Mouse (Mus musculus) midbrain, embryonic 13.5 days (tissue): ENCODE results near the gene Otog. TPM values are rescaled to one million over a fixed set of nuclear protein-coding genes. Genes with fewer than 3 reads are reported as not detected.

ENCODE experiments used
- ATAC-seq: fragments of 200-750 bp; cut with Nextera tagmentation; 2 replicates; pipeline ENCODE4 v1.8.0; 2017; ENCODE audit warnings: mild to moderate bottlenecking, moderate TSS enrichment, moderate library complexity
- H3K27ac ChIP-seq: fragments of 300-500 bp; sonication (generic); 2 replicates; pipeline ENCODE4 v1.5.1; 2015; ENCODE audit warnings: inconsistent platforms, mild to moderate bottlenecking, moderate library complexity
- H3K27me3 ChIP-seq: fragments of 300-500 bp; sonication (generic); 2 replicates; pipeline ENCODE4 v1.6.1; 2015; ENCODE audit warnings: mild to moderate bottlenecking, inconsistent platforms
- H3K36me3 ChIP-seq: fragments of 300-500 bp; sonication (generic); 2 replicates; pipeline ENCODE4 v1.6.1; 2015; ENCODE audit warnings: mild to moderate bottlenecking, inconsistent platforms
- H3K4me1 ChIP-seq: fragments of 300-500 bp; sonication (generic); replicated peaks from 2 replicates; pipeline ENCODE4 v1.6.1; 2015; ENCODE audit warnings: inconsistent platforms
- H3K4me2 ChIP-seq: fragments of 300-500 bp; sonication (generic); replicated peaks from 2 replicates; pipeline ENCODE4 v1.6.1; 2015; ENCODE audit warnings: moderate library complexity, mild to moderate bottlenecking, inconsistent platforms
- H3K4me3 ChIP-seq: fragments of 300-500 bp; sonication (generic); replicated peaks from 2 replicates; pipeline ENCODE4 v1.5.1; 2015; ENCODE audit warnings: mild to moderate bottlenecking, inconsistent platforms
- H3K9ac ChIP-seq: fragments of 300-500 bp; sonication (generic); replicated peaks from 2 replicates; pipeline ENCODE4 v1.6.1; 2015; ENCODE audit warnings: mild to moderate bottlenecking, inconsistent platforms
- H3K9me3 ChIP-seq: fragments of 300-500 bp; sonication (generic); 2 replicates; pipeline ENCODE4 v1.6.1; 2016; ENCODE audit warnings: mild to moderate bottlenecking, inconsistent platforms
- WGBS: fragments of 180-500 bp; shearing (Covaris S2); methylation state at CpG from one replicate; pipeline ENCODE4 v1.1.7; 2015; 5-methylcytosine and 5-hydroxymethylcytosine counted together
- polyA plus RNA-seq: library from polyadenylated mRNA; unstranded; fragments of >200 nt; fragmentation: Nextera tagmentation; extraction: Ambion mirVana; gene quantifications from 2 replicates; pipeline ENCODE4 v1.2.1, GENCODE M21; 2015

Otog gene
- polyA plus RNA-seq, 1 experiment from 2014 or later: 0.09 TPM

DNA sequence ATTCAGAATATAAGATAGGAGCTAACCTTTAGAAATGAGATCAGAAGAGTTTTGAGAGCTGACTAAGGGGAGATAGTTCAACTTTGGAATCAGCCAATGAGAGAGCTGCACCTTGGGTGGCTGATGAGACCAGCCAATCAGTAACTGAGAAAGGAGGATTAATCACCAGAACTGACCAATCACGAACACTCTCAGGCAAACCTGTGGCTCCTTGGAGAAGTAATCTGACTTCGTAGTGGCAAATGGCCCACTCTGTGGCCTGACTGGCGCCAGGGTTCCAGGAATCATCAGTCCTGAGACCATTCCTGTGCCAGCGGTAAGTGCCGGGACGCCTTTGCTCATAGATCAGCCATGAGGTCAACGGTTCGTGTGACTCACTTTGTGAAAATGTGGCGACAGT lies 96.6 kb downstream of the Otog start:
- H3K4me2 ChIP-seq: no peak overlapping the region
- no peaks in the 10 kb centered on the region for H3K27me3 ChIP-seq
- no peak overlapping the region for H3K9ac ChIP-seq
- H3K36me3 ChIP-seq: no peaks in the 10 kb centered on the region
- H3K9me3 ChIP-seq: no peaks in the 10 kb centered on the region
- no peak for ATAC-seq
- H3K27ac ChIP-seq: no peak overlapping the region
- no peak overlapping the region for H3K4me3 ChIP-seq
- H3K4me1 ChIP-seq: no peaks in the 10 kb centered on the region
- 93% methylated on average over 9 of the region's 9 CpGs for WGBS

- Histone ChIP-seq H3K4me1 (no peaks in the 10 kb centered on the region), H3K27me3 (no peaks in the 10 kb centered on the region), H3K4me3 (no peak overlapping the region), H3K9ac (no peak overlapping the region), H3K9me3 (no peaks in the 10 kb centered on the region), H3K36me3 (no peaks in the 10 kb centered on the region), H3K27ac (no peak overlapping the region), H3K4me2 (no peak overlapping the region)
- no peak for ATAC-seq
- 64% methylated on average over 3 of the region's 3 CpGs for WGBS
Observed at GRCm38 (mm10) chr7:46339818-46340217, 99.0 kb downstream of the Otog start.

DNA sequence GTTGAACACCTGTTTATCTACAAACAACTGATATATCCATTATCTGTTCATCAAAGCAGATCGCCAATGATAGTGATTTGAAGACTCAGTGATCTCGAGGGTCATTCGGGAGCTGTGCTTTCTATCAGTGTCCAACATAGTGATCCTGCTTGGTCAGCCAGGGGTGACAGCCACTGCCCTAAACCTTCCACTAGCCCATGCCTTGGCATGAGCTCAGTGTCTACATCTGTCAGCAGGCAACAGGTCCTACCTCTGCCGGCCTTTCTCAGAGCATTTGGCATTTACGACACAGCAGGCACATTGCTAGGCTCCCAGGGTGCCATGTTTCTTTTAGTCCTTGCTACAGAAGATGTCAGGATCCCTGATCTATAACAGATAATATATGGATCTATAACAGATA lies 99.5 kb downstream of the Otog start:
- Histone ChIP-seq H3K36me3 (no peaks in the 10 kb centered on the region), H3K27ac (no peak overlapping the region), H3K9me3 (no peaks in the 10 kb centered on the region), H3K9ac (no peak overlapping the region), H3K4me3 (no peak overlapping the region), H3K4me1 (no peaks in the 10 kb centered on the region), H3K4me2 (no peak overlapping the region), H3K27me3 (no peaks in the 10 kb centered on the region)
- 89% methylated on average over 5 of the region's 5 CpGs for WGBS
- ATAC-seq: no peak

DNA sequence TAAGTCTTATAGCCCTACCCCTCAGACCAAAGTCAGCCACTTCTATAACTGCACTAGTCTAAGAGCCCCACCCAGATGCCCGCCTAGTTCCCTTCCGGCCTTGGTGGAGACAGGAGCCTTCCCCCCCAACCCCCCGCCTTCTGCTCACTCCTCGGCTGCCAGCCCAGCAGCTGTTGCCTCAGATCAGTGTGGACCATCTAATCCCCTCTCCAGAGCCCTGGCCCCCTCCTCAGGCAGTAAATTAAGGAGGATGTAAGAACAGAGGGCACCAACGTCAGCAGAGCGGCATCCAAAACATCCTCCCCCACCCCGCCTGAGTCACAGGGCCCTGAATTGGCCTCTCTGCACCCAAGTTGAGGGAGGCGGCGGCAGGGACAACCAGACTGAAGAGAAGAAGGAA lies 100.7 kb downstream of the Otog start:
- H3K36me3 ChIP-seq: no peaks in the 10 kb centered on the region
- H3K9ac ChIP-seq: no peak overlapping the region
- no peaks in the 10 kb centered on the region for H3K9me3 ChIP-seq
- peaks cover under 1% of the 10 kb centered on the region for H3K27me3 ChIP-seq
- no peak overlapping the region for H3K4me3 ChIP-seq
- H3K27ac ChIP-seq: no peak overlapping the region
- 85% methylated on average over 9 of the region's 9 CpGs for WGBS
- no peak for ATAC-seq
- H3K4me1 ChIP-seq: no peaks in the 10 kb centered on the region
- H3K4me2 ChIP-seq: no peak overlapping the region

DNA sequence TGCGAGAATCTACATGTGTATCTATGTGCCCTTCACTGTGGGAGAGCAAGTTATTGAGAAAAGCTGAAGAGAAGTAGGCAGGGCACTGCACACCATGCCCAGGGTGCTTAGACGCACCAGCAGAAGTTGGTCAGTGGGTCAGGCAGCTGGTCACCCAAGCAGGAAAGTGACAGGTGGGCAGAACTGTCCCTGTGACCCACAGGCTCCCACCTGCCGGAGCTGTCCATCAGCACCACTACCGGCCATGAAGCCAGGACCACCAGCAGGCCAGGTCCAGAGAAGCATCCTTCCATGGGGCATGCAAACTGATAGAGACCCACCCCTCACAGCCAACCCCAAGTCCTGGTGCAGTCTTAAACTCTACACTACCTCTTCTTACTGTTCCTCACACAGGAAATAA lies 106.9 kb downstream of the Otog start:
- H3K4me3 ChIP-seq: no peak overlapping the region
- H3K27me3 ChIP-seq: peaks cover 50% of the 10 kb centered on the region
- no peak for ATAC-seq
- H3K36me3 ChIP-seq: no peaks in the 10 kb centered on the region
- H3K4me2 ChIP-seq: no peak overlapping the region
- no peak overlapping the region for H3K9ac ChIP-seq
- no peak overlapping the region for H3K27ac ChIP-seq
- no peaks in the 10 kb centered on the region for H3K9me3 ChIP-seq
- H3K4me1 ChIP-seq: peaks cover 11% of the 10 kb centered on the region
- WGBS: 62% methylated on average over 4 of the region's 4 CpGs

GRCm38 (mm10) chr7:46348813-46349212 lies 108.0 kb downstream of the Otog start:
- Histone ChIP-seq H3K27ac (no peak overlapping the region), H3K9me3 (no peaks in the 10 kb centered on the region), H3K4me1 (peaks cover 11% of the 10 kb centered on the region), H3K36me3 (no peaks in the 10 kb centered on the region), H3K9ac (0 out of 2 replicates have a peak overlapping the region, but pooled peaks have one; percentile 24), H3K4me2 (peak overlapping the region; percentile 56), H3K4me3 (peak overlapping the region; percentile 31), H3K27me3 (peaks cover 50% of the 10 kb centered on the region)
- peak; percentile 53 for ATAC-seq
- WGBS: 2% methylated on average over 36 of the region's 36 CpGs

DNA sequence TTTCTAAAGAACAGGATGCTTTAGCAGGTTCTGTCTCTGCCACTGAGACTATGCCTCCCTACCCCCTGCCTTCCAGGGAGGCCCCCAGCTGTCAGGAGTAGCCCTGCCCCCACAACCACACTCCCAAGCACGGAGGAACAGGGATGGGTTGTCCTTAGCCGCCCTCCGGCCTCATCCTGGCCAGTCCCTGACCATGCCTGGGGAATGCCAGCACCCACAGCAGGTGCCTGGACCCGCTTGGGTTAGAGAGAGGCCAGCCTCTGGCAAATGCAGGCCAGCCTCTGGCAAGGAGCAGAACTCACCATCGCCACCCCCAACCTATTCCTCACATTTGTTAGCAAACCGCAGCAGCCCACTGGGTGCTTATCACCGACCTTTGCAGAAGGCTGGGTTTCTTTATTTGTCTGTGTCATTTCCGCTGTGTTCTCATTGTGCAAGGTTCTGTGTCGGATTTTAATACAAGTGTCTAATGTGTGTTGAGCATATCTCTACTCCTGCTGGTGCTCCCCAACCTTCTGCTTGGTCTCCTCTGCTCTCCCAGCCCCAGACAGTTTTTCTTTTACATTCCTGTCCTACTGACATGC lies 109.4 kb downstream of the Otog start:
- WGBS: 45% methylated on average over 9 of the region's 9 CpGs
- H3K4me2 ChIP-seq: no peak overlapping the region
- ATAC-seq: no peak

DNA sequence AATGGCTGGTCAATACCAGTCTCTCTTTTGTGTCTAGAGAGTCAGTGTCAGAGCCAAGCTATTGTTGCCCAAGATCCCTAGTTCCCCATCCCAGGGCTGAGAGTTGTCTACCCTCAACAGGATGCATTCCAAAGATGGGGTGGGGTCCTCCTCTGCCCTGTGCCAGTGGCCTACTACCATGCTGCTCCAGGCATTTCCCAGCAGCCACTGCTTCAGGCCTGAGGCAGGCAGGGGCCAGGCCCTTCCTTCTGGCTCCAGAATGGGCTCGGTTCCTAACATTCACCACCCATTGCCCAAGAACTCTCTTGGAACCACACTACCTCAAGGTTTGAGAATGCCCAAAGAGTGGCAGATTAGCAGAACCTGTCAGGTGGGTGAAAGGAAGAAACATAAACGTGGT lies 112.0 kb downstream of the Otog start:
- H3K36me3 ChIP-seq: no peaks in the 10 kb centered on the region
- WGBS: 69% methylated on average over 2 of the region's 2 CpGs
- peaks cover 11% of the 10 kb centered on the region for H3K4me1 ChIP-seq
- H3K9ac ChIP-seq: no peak overlapping the region
- H3K9me3 ChIP-seq: no peaks in the 10 kb centered on the region
- H3K4me2 ChIP-seq: no peak overlapping the region
- no peak overlapping the region for H3K4me3 ChIP-seq
- H3K27ac ChIP-seq: no peak overlapping the region
- no peak for ATAC-seq
- peaks cover 36% of the 10 kb centered on the region for H3K27me3 ChIP-seq

More for the DNA sequence above, 109.4 kb downstream of the Otog start:
- H3K36me3 ChIP-seq: no peaks in the 10 kb centered on the region
- H3K4me1 ChIP-seq: peaks cover 11% of the 10 kb centered on the region
- H3K9ac ChIP-seq: no peak overlapping the region
- no peaks in the 10 kb centered on the region for H3K9me3 ChIP-seq
- H3K4me3 ChIP-seq: no peak overlapping the region
- peaks cover 50% of the 10 kb centered on the region for H3K27me3 ChIP-seq
- no peak overlapping the region for H3K27ac ChIP-seq

DNA sequence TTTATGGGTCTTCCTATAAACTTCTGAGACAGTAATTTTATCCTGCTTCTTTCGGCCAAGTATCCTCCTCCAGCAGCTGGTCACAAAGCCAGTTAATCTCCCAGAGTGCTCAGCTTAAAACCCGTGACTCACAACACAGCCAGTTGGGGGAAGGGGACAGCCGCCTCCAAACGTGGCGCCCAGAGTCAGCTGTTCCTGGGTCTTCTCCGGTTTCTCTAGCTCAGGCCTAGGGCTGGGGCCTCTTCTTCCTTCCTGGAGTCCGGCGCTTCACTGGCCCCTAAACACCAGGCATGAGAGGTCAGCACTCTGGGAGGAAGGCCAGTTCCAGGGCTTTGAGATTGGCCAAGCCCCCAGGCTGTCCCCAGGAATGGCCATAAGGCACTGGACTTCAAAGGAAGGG lies 112.4 kb downstream of the Otog start:
- 61% methylated on average over 8 of the region's 8 CpGs for WGBS

DNA sequence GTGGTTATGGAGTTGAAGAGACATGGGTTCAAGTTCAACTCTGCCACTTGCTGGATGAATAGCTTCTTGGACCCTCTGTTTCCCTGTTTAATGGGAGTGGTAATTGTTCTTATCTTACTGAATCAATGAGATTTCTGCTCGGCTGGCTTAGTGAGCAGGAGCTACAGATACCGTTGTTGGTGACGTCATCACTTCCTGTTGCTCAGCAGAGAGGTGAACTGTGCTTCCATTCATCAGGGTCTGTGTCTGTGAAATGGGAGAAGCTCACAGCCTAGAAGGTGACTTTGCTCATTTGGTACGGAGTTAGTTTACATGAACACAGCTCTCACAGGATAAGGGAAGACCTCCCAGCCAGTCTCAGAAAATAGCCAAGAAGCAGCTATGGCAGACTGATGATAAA lies 113.1 kb downstream of the Otog start:
- Histone ChIP-seq H3K36me3 (no peaks in the 10 kb centered on the region), H3K27ac (no peak overlapping the region), H3K9ac (no peak overlapping the region), H3K27me3 (peaks cover 25% of the 10 kb centered on the region), H3K4me2 (no peak overlapping the region), H3K4me1 (peaks cover 7% of the 10 kb centered on the region), H3K9me3 (no peaks in the 10 kb centered on the region), H3K4me3 (no peak overlapping the region)
- 89% methylated on average over 4 of the region's 4 CpGs for WGBS
- ATAC-seq: no peak

More for the DNA sequence above, 112.4 kb downstream of the Otog start:
- Histone ChIP-seq H3K4me3 (no peak overlapping the region), H3K27ac (no peak overlapping the region), H3K36me3 (no peaks in the 10 kb centered on the region), H3K4me1 (peaks cover 11% of the 10 kb centered on the region), H3K9me3 (no peaks in the 10 kb centered on the region), H3K4me2 (no peak overlapping the region), H3K9ac (no peak overlapping the region), H3K27me3 (peaks cover 32% of the 10 kb centered on the region)
- ATAC-seq: no peak

Other genes starting within 250 kb of the Otog start
- gene Abcc6, start 210.7 kb upstream of the Otog start, polyA plus RNA-seq: 0.26 and 0.41 TPM in 2 replicates
- 31.4 and 37.7 TPM in 2 replicates for gene Nomo1, start 207.3 kb upstream of the Otog start, polyA plus RNA-seq
- gene Kcnj11, start 140.2 kb upstream of the Otog start, polyA plus RNA-seq: 1.1 and 1.5 TPM in 2 replicates
- gene Abcc8, start 61.0 kb upstream of the Otog start, polyA plus RNA-seq: 2.3 and 3.2 TPM in 2 replicates
- gene Ush1c, start 2.5 kb upstream of the Otog start, polyA plus RNA-seq: 1.8 and 2.2 TPM in 2 replicates
- gene Myod1, start 135.5 kb downstream of the Otog start, polyA plus RNA-seq: not detected in 2 replicates
- gene Kcnc1, start 155.5 kb downstream of the Otog start, polyA plus RNA-seq: 8.0 and 8.5 TPM in 2 replicates